Mouse (Mus musculus) hematopoietic stem cell, adult 5-6 weeks (primary cell): ENCODE measurements around the gene Casq1. TPM values are rescaled to one million over a fixed set of nuclear protein-coding genes. Genes with fewer than 3 reads are reported as not detected.

ENCODE experiments used
- total RNA-seq: library from RNA; stranded (forward); fragments of 172-1452, 232-1000 nt; gene quantifications from 2 replicates; pipeline ENCODE4 v1.2.3, GENCODE M21; 2017

The Casq1 gene
- total RNA-seq, 1 experiment from 2014 or later: not detected

Other genes starting within 250 kb of the Casq1 start
- 5.2 TPM in 2 replicates for gene Vangl2, start 191.4 kb downstream of the Casq1 start, total RNA-seq
- not detected in 2 replicates for gene Nhlh1, start 162.3 kb downstream of the Casq1 start, total RNA-seq
- 126 and 139 TPM in 2 replicates for gene Copa, start 137.3 kb downstream of the Casq1 start, total RNA-seq
- 24.0 and 25.1 TPM in 2 replicates for gene Ncstn, start 137.1 kb downstream of the Casq1 start, total RNA-seq
- 44.6 and 52.9 TPM in 2 replicates for gene Pex19, start 93.1 kb downstream of the Casq1 start, total RNA-seq
- gene Dcaf8, start 71.8 kb downstream of the Casq1 start, total RNA-seq: 196 and 208 TPM in 2 replicates
- 8.8 and 10.5 TPM in 2 replicates for gene Pea15a, start 13.1 kb downstream of the Casq1 start, total RNA-seq
- not detected in 2 replicates for gene Atp1a4, start 38.5 kb upstream of the Casq1 start, total RNA-seq
- gene Igsf8, start 41.8 kb upstream of the Casq1 start, total RNA-seq: 21.8 and 25.9 TPM in 2 replicates
- not detected in 2 replicates for gene Atp1a2, start 78.2 kb upstream of the Casq1 start, total RNA-seq
- not detected in 2 replicates for gene Kcnj9, start 109.5 kb upstream of the Casq1 start, total RNA-seq
- 0.38 TPM in 1 of 2 replicates, not detected in the other for gene Kcnj10, start 121.3 kb upstream of the Casq1 start, total RNA-seq
- gene Pigm, start 156.7 kb upstream of the Casq1 start, total RNA-seq: 17.4 and 19.5 TPM in 2 replicates